Mouse (Mus musculus) heart, adult 2 months (tissue): ENCODE results near the gene Serpine1. TPM values are rescaled to one million over a fixed set of nuclear protein-coding genes. Genes with fewer than 3 reads are reported as not detected.

Source experiments
- DNase-seq, 2 experiments: peaks; one replicate each; pipeline ENCODE4 v3.0.0; 2021
- H3K27ac ChIP-seq: fragments of 200-600 bp; 2 replicates; pipeline ENCODE4 v1.8.1; 2022
- H3K27me3 ChIP-seq: fragments of 200-500 bp; 2 replicates; pipeline ENCODE4 v1.6.1; 2012; ENCODE audit warnings: mild to moderate bottlenecking, low read length, inconsistent platforms, mixed read lengths; ENCODE audit not compliant: control insufficient read depth, insufficient read depth
- H3K36me3 ChIP-seq: fragments of 200-500 bp; 2 replicates; pipeline ENCODE4 v1.6.1; 2012; ENCODE audit warnings: low read length, inconsistent platforms; ENCODE audit not compliant: control insufficient read depth, insufficient read depth
- H3K4me1 ChIP-seq: fragments of 200-500 bp; 2 replicates; pipeline ENCODE4 v1.6.1; 2011; ENCODE audit warnings: low read length; ENCODE audit not compliant: control insufficient read depth, insufficient read depth
- H3K4me3 ChIP-seq: fragments of 200-600 bp; 2 replicates; pipeline ENCODE4 v1.8.1; 2022
- H3K79me2 ChIP-seq: fragments of 200-500 bp; replicated peaks from 2 replicates; pipeline ENCODE4 v1.6.1; 2012; ENCODE audit warnings: mild to moderate bottlenecking, inconsistent platforms, low read length, moderate library complexity, mixed read lengths; ENCODE audit not compliant: control insufficient read depth, insufficient read depth
- H3K9ac ChIP-seq: fragments of 200-500 bp; 2 replicates; pipeline ENCODE4 v1.6.1; 2012; ENCODE audit warnings: low read depth, mild to moderate bottlenecking, control low read depth, inconsistent platforms, low read length, mixed read lengths
- CTCF ChIP-seq: fragments of 200-600 bp; IDR thresholded peaks from 2 replicates; pipeline ENCODE4 v1.8.1; 2022; ENCODE audit warnings: antibody characterized with exemption, mild to moderate bottlenecking, moderate library complexity
- EP300 ChIP-seq: fragments of 200-500 bp; IDR thresholded peaks from 2 replicates; pipeline ENCODE4 v1.6.1; 2011; ENCODE audit warnings: low read depth, low read length, control low read depth; ENCODE audit not compliant: insufficient read depth
- POLR2A ChIP-seq: fragments of 200-500 bp; IDR thresholded peaks from 2 replicates; pipeline ENCODE4 v1.6.1; 2011; ENCODE audit warnings: mild to moderate bottlenecking, low read depth, low read length, control low read depth; ENCODE audit not compliant: insufficient read depth
- WGBS: fragments of 180-500 bp; shearing (Covaris S2); methylation state at CpG from one replicate; pipeline ENCODE4 v1.1.7; 2018; 5-methylcytosine and 5-hydroxymethylcytosine counted together
- intact Hi-C: fragments of 180-260 bp; cut with DNase I; formaldehyde crosslinking; loops from one replicate; pipeline ENCODE4 v1.15.1; 2025
- polyA plus RNA-seq: library from polyadenylated mRNA; depleted of rRNA; stranded (reverse); fragments of >200 nt; gene quantifications from 2 replicates; pipeline ENCODE4 v1.2.3, GENCODE M21; 2012
- total RNA-seq, 2 experiments: library from RNA; stranded (reverse); gene quantifications; 2 replicates each; pipeline ENCODE4 v1.2.3; 2021

The Serpine1 gene
- total and polyA plus RNA-seq, 3 experiments, result 21.9 to 29.6 (median 24.0) TPM

DNA sequence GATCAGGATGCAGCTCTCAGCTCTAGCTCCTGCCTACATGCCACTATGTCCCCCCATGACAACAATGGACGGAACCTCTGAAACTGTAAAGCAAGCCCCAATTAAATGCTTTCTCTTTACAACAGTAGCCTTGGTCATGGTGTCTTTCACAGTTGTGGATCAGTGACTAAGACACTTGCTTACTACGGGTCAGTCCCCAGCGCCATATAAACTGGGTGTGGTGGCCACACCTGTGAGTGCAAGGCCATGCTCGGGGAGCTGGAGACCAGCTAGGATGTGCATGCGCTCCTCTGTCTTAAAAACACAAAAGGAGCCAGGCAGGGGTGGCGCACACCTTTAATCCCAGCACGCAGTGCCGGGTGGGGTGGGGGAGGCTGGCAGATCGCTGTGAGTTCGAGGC lies 32.6 kb downstream of the Serpine1 start:
- intact Hi-C loops, result no loop called here
- 98% methylated on average over 10 of the region's 10 CpGs for WGBS
- Histone ChIP-seq H3K4me3 (no peak overlapping the region), H3K4me1 (no peaks in the 10 kb centered on the region), H3K36me3 (no peaks in the 10 kb centered on the region), H3K79me2 (no peaks in the 10 kb centered on the region), H3K27me3 (no peaks in the 10 kb centered on the region), H3K9ac (no peak overlapping the region), H3K27ac (no peak overlapping the region)
- TF ChIP-seq EP300 (no peak), CTCF (no peak), POLR2A (no peak)
- no peak for DNase-seq

DNA sequence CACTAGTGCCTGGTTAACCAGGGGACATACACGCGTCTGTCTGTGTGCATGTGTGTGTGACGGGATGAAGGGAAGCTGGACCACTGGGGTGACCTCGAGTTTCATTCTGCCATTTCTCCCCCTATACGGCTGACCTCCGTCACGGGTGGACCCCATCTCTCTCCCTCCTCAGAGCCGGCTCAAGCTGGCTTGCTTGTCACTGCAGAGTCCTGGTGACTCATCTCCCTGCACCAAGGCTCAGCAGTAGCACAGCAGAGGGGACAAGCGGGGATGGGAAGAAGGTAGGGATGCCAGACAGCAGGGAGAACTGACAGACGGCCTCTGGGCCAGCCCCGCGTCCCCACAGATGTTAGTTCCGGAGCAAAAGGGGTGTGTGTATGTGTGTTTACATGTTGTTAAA lies 35.9 kb downstream of the Serpine1 start:
- Histone ChIP-seq H3K4me1 (peaks cover 2% of the 10 kb centered on the region), H3K9ac (no peak overlapping the region), H3K27ac (no peak overlapping the region), H3K4me3 (no peak overlapping the region), H3K79me2 (no peaks in the 10 kb centered on the region), H3K27me3 (no peaks in the 10 kb centered on the region), H3K36me3 (no peaks in the 10 kb centered on the region)
- DNase-seq, result no peak
- 84% methylated on average over 13 of the region's 13 CpGs for WGBS
- intact Hi-C loops, result no loop called here
- no peak for TF ChIP-seq EP300
- no peak for TF ChIP-seq CTCF

DNA sequence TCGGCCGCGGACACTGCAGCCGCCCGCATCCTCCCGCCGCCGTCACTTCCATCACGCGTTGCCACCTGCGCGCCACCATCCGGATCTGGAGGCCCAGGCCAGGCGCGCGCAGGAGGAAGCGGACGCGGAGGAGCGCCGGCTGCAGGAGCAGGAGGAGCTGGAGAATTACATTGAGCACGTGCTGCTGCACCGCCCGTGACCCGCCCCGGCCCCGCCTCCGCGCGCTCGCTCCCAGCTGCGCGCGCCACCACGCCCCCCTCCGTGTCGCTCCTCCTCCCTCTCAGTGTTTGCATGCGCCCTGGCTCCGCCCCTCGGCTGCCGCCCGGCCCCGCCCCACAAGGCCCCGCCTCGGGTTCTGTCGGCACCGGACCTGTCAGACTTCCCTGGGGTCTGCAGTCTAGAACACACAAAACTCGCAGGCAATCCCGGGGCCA lies 39.4 kb downstream of the Serpine1 start:
- peak; percentile 91 for DNase-seq
- TF ChIP-seq POLR2A (no peak), EP300 (no peak), CTCF (no peak)
- peaks cover 2% of the 10 kb centered on the region for H3K4me1 ChIP-seq
- peak overlapping the region; percentile 50 for H3K4me3 ChIP-seq
- WGBS, result under 1% methylated on average over 48 of the region's 49 CpGs
- H3K79me2 ChIP-seq, result no peaks in the 10 kb centered on the region
- 0 out of 2 replicates have a peak overlapping the region, but pooled peaks have one; percentile 15 for H3K27ac ChIP-seq
- H3K27me3 ChIP-seq, result peaks cover 15% of the 10 kb centered on the region
- peak overlapping the region; percentile 25; the same call in 1 of the 2 replicates for H3K9ac ChIP-seq
- H3K36me3 ChIP-seq, result no peaks in the 10 kb centered on the region
- intact Hi-C loops, result loop anchor here (2.0 kb wide), 1 partner anchor 14 kb away; the partner anchor contains the start of gene Ap1s1

DNA sequence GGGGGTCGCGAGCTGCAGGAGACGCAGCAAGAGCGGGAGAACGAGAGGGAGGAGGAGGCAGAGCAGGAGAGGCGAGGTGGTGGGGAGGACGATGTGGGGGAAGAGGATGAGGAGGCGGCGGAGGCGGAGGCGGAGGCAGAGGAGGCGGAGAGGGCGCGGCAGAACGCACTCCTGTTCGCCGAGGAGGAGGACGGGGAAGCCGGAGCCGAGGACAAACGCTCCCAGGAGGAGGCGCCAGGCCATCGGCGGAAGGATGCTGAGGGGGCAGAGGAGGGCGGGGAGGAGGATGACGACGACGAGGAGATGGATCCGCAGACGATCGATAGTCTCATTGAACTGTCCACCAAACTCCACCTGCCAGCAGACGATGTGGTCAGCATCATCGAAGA lies 40.0 kb downstream of the Serpine1 start:
- Histone ChIP-seq H3K4me1 (peaks cover 2% of the 10 kb centered on the region), H3K27ac (no peak overlapping the region), H3K4me3 (peak overlapping the region; percentile 50), H3K27me3 (peaks cover 16% of the 10 kb centered on the region), H3K9ac (peak overlapping the region; percentile 40; the same call in 1 of the 2 replicates), H3K36me3 (no peaks in the 10 kb centered on the region), H3K79me2 (no peaks in the 10 kb centered on the region)
- WGBS, result under 1% methylated on average over 30 of the region's 33 CpGs
- intact Hi-C loops, result loop anchor here (2.0 kb wide), 1 partner anchor 15 kb away; the partner anchor contains the start of gene Ap1s1
- peak in 1 of 2 experiments; percentile 34 for DNase-seq
- TF ChIP-seq EP300 (no peak), CTCF (no peak), POLR2A (no peak)

DNA sequence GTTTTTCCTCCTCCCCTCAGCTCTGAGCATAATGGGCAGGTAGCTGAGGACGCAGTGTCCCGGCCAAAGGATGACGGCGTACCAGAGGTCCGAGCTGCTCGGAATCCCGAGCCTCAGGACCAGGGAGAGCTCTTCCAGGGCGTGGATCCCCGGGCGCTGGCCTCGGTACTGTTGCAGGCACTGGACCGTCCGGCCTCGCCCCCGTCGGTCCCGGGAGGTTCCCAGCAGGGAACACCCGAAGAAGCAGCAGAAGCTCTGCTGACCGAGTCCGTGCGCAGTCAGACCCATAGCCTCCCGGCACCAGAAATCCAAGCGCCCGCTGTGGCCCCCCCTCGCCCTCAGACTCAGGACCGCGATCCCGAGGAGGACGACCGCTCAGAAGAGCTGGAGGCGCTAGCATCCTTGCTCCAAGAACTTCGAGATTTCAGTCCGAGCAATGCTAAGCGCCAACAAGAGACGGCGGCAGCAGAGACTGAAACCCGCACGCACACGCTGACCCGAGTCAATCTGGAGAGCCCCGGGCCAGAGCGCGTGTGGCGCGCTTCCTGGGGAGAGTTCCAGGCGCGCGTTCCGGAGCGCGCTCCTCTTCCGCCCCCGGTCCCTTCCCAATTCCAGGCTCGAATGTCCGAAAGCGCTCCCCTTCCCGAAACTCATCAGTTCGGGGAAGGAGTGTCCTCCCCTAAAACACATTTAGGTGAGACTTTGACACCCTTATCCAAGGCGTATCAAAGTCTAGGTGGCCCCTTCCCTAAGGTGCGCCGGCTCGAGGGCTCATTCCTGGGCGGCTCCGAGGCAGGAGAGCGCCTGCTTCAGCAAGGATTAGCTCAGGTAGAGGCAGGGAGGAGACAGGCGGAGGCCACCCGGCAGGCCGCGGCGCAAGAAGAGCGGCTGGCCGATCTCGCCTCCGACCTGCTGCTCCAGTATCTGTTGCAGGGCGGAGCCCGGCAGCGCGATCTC lies 40.7 kb downstream of the Serpine1 start:
- H3K79me2 ChIP-seq, result no peaks in the 10 kb centered on the region
- peak overlapping the region; percentile 50 for H3K4me3 ChIP-seq
- H3K4me1 ChIP-seq, result peaks cover 2% of the 10 kb centered on the region
- H3K9ac ChIP-seq, result peak overlapping the region; percentile 40; the same call in 1 of the 2 replicates
- no peaks in the 10 kb centered on the region for H3K36me3 ChIP-seq
- WGBS, result 1% methylated on average over 78 of the region's 78 CpGs
- DNase-seq, result peak; percentile 24 to 37
- H3K27me3 ChIP-seq, result peaks cover 17% of the 10 kb centered on the region
- TF ChIP-seq CTCF (no peak), EP300 (no peak), POLR2A (no peak)
- no peak overlapping the region for H3K27ac ChIP-seq
- intact Hi-C loops, result loop anchor here (2.0 kb wide), 1 partner anchor 15 kb away; the partner anchor contains the start of gene Ap1s1

DNA sequence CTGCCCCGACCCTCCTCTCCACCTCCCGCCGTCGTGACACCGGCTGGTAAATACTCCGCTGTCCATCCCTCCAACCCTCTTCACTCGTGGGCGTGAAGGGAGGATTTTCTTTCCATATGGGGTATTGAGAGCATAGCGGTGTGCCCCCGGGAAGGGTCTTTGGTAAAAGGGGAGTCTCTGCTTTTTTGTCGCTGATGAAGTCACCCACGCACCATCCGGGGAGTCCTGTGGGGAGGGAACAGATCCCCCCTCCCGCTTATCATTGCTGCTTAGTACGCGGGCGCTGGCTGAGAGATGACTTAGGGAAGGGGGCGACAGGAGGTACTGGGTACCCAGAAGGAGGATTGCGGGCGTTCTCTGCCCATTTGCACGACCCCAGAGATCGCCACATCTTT lies 41.7 kb downstream of the Serpine1 start:
- intact Hi-C loops, result no loop called here
- peaks cover 17% of the 10 kb centered on the region for H3K27me3 ChIP-seq
- H3K79me2 ChIP-seq, result no peaks in the 10 kb centered on the region
- H3K36me3 ChIP-seq, result no peaks in the 10 kb centered on the region
- H3K9ac ChIP-seq, result no peak overlapping the region
- DNase-seq, result no peak
- H3K27ac ChIP-seq, result no peak overlapping the region
- no peak overlapping the region for H3K4me3 ChIP-seq
- peaks cover 2% of the 10 kb centered on the region for H3K4me1 ChIP-seq
- TF ChIP-seq EP300, result no peak
- no peak for TF ChIP-seq CTCF
- no peak for TF ChIP-seq POLR2A
- 14% methylated on average over 22 of the region's 22 CpGs for WGBS
